Mouse (Mus musculus): ENCODE results near the gene Kdm5b. TPM values are rescaled to one million over a fixed set of nuclear protein-coding genes. Genes with fewer than 3 reads are reported as not detected.
A peak's percentile ranks its signal among the peaks of the same experiment; 100 is the strongest.

The Kdm5b gene
- polyA plus RNA-seq, 1 experiment from 2014 or later = 39.9 TPM

- Histone ChIP-seq H3K4me3 (no peak overlapping the region), H3K9ac (no peak overlapping the region), H3K27me3 (replicated peaks) (no peaks in the 10 kb centered on the region), H3K9me3 (replicated peaks) (no peaks in the 10 kb centered on the region), H3K36me3 (peaks cover 97% of the 10 kb centered on the region), H3K4me2 (no peak overlapping the region), H3K27ac (ENCODE audit: poor library complexity, severe bottlenecking) (no peak overlapping the region), H3K4me1 (replicated peaks) (no peaks in the 10 kb centered on the region)
- 84% methylated on average over 10 of the region's 10 CpGs for WGBS
- ATAC-seq (ENCODE audit: insufficient number of reproducible peaks, low FRiP score) = no peak
Measured at GRCm38 (mm10) chr1:134629455-134629854, 69.5 kb downstream of the Kdm5b start.

- no peak for ATAC-seq (ENCODE audit: insufficient number of reproducible peaks, low FRiP score)
- Histone ChIP-seq H3K4me1 (replicated peaks) (no peaks in the 10 kb centered on the region), H3K27me3 (replicated peaks) (no peaks in the 10 kb centered on the region; the same call in 1 of the 2 replicates), H3K4me3 (no peak overlapping the region), H3K9ac (no peak overlapping the region), H3K27ac (ENCODE audit: poor library complexity, severe bottlenecking) (no peak overlapping the region), H3K4me2 (no peak overlapping the region), H3K9me3 (replicated peaks) (no peaks in the 10 kb centered on the region), H3K36me3 (peaks cover 52% of the 10 kb centered on the region)
- 76% methylated on average over 7 of the region's 7 CpGs for WGBS
Measured at GRCm38 (mm10) chr1:134634296-134634695, 74.3 kb downstream of the Kdm5b start.

- no peak; the same call in 1 of the 2 replicates for ATAC-seq (ENCODE audit: insufficient number of reproducible peaks, low FRiP score)
- Histone ChIP-seq H3K36me3 (peaks cover 32% of the 10 kb centered on the region), H3K4me3 (no peak overlapping the region), H3K4me2 (no peak overlapping the region), H3K9ac (no peak overlapping the region), H3K9me3 (replicated peaks) (no peaks in the 10 kb centered on the region), H3K4me1 (replicated peaks) (no peaks in the 10 kb centered on the region), H3K27ac (ENCODE audit: poor library complexity, severe bottlenecking) (no peak overlapping the region), H3K27me3 (replicated peaks) (peaks cover 3% of the 10 kb centered on the region)
- 74% methylated on average over 3 of the region's 3 CpGs for WGBS
Measured at GRCm38 (mm10) chr1:134636245-134636644, 76.3 kb downstream of the Kdm5b start.

- Histone ChIP-seq H3K36me3 (peaks cover 29% of the 10 kb centered on the region), H3K4me2 (no peak overlapping the region), H3K27ac (ENCODE audit: poor library complexity, severe bottlenecking) (no peak overlapping the region), H3K4me1 (replicated peaks) (no peaks in the 10 kb centered on the region), H3K9ac (no peak overlapping the region), H3K27me3 (replicated peaks) (peaks cover 5% of the 10 kb centered on the region), H3K9me3 (replicated peaks) (no peaks in the 10 kb centered on the region), H3K4me3 (no peak overlapping the region)
- WGBS = 10% methylated on average over 3 of the region's 3 CpGs
- no peak for ATAC-seq (ENCODE audit: insufficient number of reproducible peaks, low FRiP score)
Measured at GRCm38 (mm10) chr1:134636684-134637083, 76.7 kb downstream of the Kdm5b start.

GRCm38 (mm10) chr1:134638041-134638440 lies 78.1 kb downstream of the Kdm5b start:
- no peak for ATAC-seq (ENCODE audit: insufficient number of reproducible peaks, low FRiP score)
- no peak overlapping the region for H3K27ac ChIP-seq (ENCODE audit: poor library complexity, severe bottlenecking)
- no peak overlapping the region for H3K4me3 ChIP-seq
- peaks cover 19% of the 10 kb centered on the region for H3K27me3 ChIP-seq (replicated peaks)
- no peaks in the 10 kb centered on the region for H3K9me3 ChIP-seq (replicated peaks)
- no peak overlapping the region for H3K9ac ChIP-seq
- no peak overlapping the region for H3K4me2 ChIP-seq
- peaks cover 15% of the 10 kb centered on the region for H3K36me3 ChIP-seq
- WGBS = 49% methylated on average over 3 of the region's 3 CpGs
- no peaks in the 10 kb centered on the region for H3K4me1 ChIP-seq (replicated peaks)

- ATAC-seq (ENCODE audit: insufficient number of reproducible peaks, low FRiP score) = no peak
- Histone ChIP-seq H3K27ac (ENCODE audit: poor library complexity, severe bottlenecking) (no peak overlapping the region), H3K9me3 (replicated peaks) (no peaks in the 10 kb centered on the region), H3K36me3 (peaks cover 11% of the 10 kb centered on the region), H3K4me3 (no peak overlapping the region), H3K4me2 (no peak overlapping the region), H3K9ac (no peak overlapping the region), H3K4me1 (replicated peaks) (no peaks in the 10 kb centered on the region), H3K27me3 (replicated peaks) (peaks cover 22% of the 10 kb centered on the region)
- WGBS = 36% methylated on average over 7 of the region's 7 CpGs
Measured at GRCm38 (mm10) chr1:134638522-134638921, 78.6 kb downstream of the Kdm5b start.

GRCm38 (mm10) chr1:134639460-134639859 lies 79.5 kb downstream of the Kdm5b start:
- H3K27me3 ChIP-seq (replicated peaks) = peaks cover 31% of the 10 kb centered on the region
- H3K27ac ChIP-seq (ENCODE audit: poor library complexity, severe bottlenecking) = no peak overlapping the region
- WGBS = 72% methylated on average over 6 of the region's 6 CpGs
- H3K4me3 ChIP-seq = no peak overlapping the region
- ATAC-seq (ENCODE audit: insufficient number of reproducible peaks, low FRiP score) = no peak
- H3K36me3 ChIP-seq = peaks cover 1% of the 10 kb centered on the region
- no peaks in the 10 kb centered on the region for H3K4me1 ChIP-seq (replicated peaks)
- no peak overlapping the region for H3K9ac ChIP-seq
- no peak overlapping the region for H3K4me2 ChIP-seq
- no peaks in the 10 kb centered on the region for H3K9me3 ChIP-seq (replicated peaks)

- no peak for ATAC-seq (ENCODE audit: insufficient number of reproducible peaks, low FRiP score)
- H3K27me3 ChIP-seq (replicated peaks) = peaks cover 51% of the 10 kb centered on the region
- no peaks in the 10 kb centered on the region for H3K9me3 ChIP-seq (replicated peaks)
- 26% methylated on average over 3 of the region's 3 CpGs for WGBS
- H3K36me3 ChIP-seq = no peaks in the 10 kb centered on the region
- H3K4me1 ChIP-seq (replicated peaks) = peaks cover 9% of the 10 kb centered on the region
- H3K4me3 ChIP-seq = no peak overlapping the region
- no peak overlapping the region for H3K27ac ChIP-seq (ENCODE audit: poor library complexity, severe bottlenecking)
- no peak overlapping the region for H3K4me2 ChIP-seq
- H3K9ac ChIP-seq = no peak overlapping the region
Measured at GRCm38 (mm10) chr1:134641507-134641906, 81.5 kb downstream of the Kdm5b start.

GRCm38 (mm10) chr1:134643702-134644101 lies 83.7 kb downstream of the Kdm5b start:
- peaks cover 16% of the 10 kb centered on the region for H3K4me1 ChIP-seq (replicated peaks)
- H3K9me3 ChIP-seq (replicated peaks) = no peaks in the 10 kb centered on the region
- H3K4me3 ChIP-seq = no peak overlapping the region
- WGBS = 61% methylated on average over 6 of the region's 6 CpGs
- H3K4me2 ChIP-seq = no peak overlapping the region
- H3K36me3 ChIP-seq = no peaks in the 10 kb centered on the region
- H3K9ac ChIP-seq = no peak overlapping the region
- peaks cover 72% of the 10 kb centered on the region for H3K27me3 ChIP-seq (replicated peaks)
- ATAC-seq (ENCODE audit: insufficient number of reproducible peaks, low FRiP score) = no peak
- no peak overlapping the region for H3K27ac ChIP-seq (ENCODE audit: poor library complexity, severe bottlenecking)

GRCm38 (mm10) chr1:134645408-134646200 lies 85.6 kb downstream of the Kdm5b start:
- Histone ChIP-seq H3K4me1 (replicated peaks) (peaks cover 16% of the 10 kb centered on the region), H3K9ac (no peak overlapping the region), H3K4me2 (peak overlapping the region; percentile 93), H3K27me3 (replicated peaks) (peaks cover 85% of the 10 kb centered on the region), H3K27ac (ENCODE audit: poor library complexity, severe bottlenecking) (no peak overlapping the region), H3K4me3 (peak overlapping the region; percentile 56), H3K36me3 (no peaks in the 10 kb centered on the region), H3K9me3 (replicated peaks) (no peaks in the 10 kb centered on the region)
- 15% methylated on average over 16 of the region's 16 CpGs for WGBS
- no peak for ATAC-seq (ENCODE audit: insufficient number of reproducible peaks, low FRiP score)

GRCm38 (mm10) chr1:134646261-134646962 lies 86.4 kb downstream of the Kdm5b start, which contains the start of gene Syt2:
Syt2 (plus strand) TSS chr1:134646677.
- H3K9ac ChIP-seq = peak within 1 kb of the TSS; percentile 56
- H3K27ac ChIP-seq (ENCODE audit: poor library complexity, severe bottlenecking) = no peak within 1 kb of the TSS
- H3K9me3 ChIP-seq (replicated peaks) = no peaks in the 10 kb centered on the region
- no peak; the same call in 1 of the 2 replicates for ATAC-seq (ENCODE audit: insufficient number of reproducible peaks, low FRiP score)
- peaks cover 87% of the 10 kb centered on the region for H3K27me3 ChIP-seq (replicated peaks)
- peak within 1 kb of the TSS; percentile 56 for H3K4me3 ChIP-seq
- peak within 1 kb of the TSS; percentile 93 for H3K4me2 ChIP-seq
- H3K4me1 ChIP-seq (replicated peaks) = peaks cover 18% of the 10 kb centered on the region
- under 1% methylated on average over 63 of the region's 63 CpGs for WGBS
- no peaks in the 10 kb centered on the region for H3K36me3 ChIP-seq

Data from heart, embryonic 12.5 days (tissue).